Mouse (Mus musculus): ENCODE measurements around the gene Iffo2.

DNA sequence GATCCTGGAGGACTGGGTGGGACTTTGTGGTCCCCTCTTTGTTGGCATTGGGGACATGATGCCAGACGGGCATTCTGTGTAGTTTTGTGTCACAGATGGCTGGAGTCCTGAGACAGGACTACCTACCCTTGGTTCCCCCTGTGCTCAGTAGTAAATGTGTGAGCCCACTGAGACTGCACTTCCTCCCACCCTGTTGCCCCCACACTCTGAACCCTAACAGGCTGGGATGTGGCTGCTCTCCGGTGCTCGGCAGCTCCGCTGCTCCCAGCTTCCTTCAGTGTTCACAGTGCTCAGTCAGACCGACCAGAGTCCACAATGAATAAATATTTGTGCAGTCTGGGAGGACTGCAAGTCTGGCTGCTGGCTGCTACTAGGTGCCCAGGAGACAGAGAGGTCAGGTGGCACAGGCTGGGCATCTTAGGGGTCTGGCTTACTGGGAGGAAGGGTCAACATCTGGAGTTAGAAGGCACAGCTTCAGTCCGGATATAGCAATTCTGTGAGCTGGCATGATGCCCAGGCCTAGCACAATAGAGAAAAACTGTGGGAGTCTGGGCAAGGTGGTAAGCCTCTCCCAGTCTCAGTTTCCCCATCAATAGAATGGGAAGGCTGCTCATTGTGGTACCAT lies 51.2 kb downstream of the Iffo2 start:
- TF ChIP-seq CTCF (IDR thresholded peaks at IDR 0.05; ENCODE audit: control insufficient read depth, insufficient read depth, low read length) (no peak), POLR2A (IDR thresholded peaks at IDR 0.05; ENCODE audit: borderline replicate concordance, control insufficient read depth, low read depth, low read length) (no peak)

All from bone marrow, adult 2 months (tissue).